Mouse (Mus musculus): ENCODE results near the gene Rock2.
A peak's percentile ranks its signal among the peaks of the same experiment; 100 is the strongest.
"Not testable (repeated sequence)": the region's sequence is repeated elsewhere in the genome, so short reads cannot be mapped to it uniquely, and the experiment has no call there.

The Rock2 gene

GRCm38 (mm10) chr12:16999739-17000497 lies 105.2 kb downstream of the Rock2 start, which contains the start of gene Pqlc3:
Gene Pqlc3, minus strand, starts transcription at chr12:17000408.
- DNase-seq (ENCODE audit: low spot score in 2 of 2), result peak; percentile 86 to 88

DNA sequence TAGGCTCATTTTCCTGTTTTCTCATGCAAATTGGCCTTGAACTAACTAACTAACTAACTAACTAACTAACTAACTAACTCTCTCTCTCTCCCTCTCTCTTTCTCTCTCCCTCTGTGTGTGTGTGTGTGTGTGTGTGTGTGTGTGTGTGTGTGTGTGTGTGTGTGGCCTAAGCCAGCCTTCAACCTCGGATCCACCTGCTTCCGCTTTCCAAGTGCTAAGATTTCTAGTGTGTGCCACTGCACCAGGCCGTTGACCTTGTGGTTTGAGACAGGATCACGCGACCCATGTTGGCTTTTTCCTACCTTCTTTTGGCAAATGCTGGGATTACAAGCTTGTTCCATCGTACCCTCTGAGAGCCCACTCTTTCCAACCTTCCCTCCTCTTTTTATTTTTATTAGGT lies 105.9 kb downstream of the Rock2 start:
- no peak for DNase-seq (ENCODE audit: low spot score in 2 of 2)

DNA sequence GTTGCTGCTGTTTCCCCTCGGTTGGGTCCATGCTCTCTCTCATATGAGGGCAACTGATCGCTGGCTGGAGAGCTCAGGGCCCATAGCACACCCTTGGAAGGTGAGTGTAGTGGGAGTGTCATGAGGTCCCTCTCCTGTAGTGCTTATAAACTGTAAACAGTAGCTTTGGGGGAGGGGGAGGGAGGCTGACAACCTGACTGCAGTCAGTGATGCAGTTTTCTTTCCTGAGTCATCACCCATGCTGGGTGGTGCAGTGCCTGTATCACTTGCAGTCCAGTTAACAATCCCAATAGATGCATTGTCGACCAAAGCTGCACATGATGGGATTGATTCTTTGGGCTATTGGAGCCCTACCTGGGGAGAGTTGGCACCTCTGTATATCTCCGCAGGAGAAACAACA lies 106.5 kb downstream of the Rock2 start:
- no peak for DNase-seq (ENCODE audit: low spot score in 2 of 2)

GRCm38 (mm10) chr12:17009466-17009865 lies 114.8 kb downstream of the Rock2 start:
- no peak for DNase-seq (ENCODE audit: low spot score in 2 of 2)

DNA sequence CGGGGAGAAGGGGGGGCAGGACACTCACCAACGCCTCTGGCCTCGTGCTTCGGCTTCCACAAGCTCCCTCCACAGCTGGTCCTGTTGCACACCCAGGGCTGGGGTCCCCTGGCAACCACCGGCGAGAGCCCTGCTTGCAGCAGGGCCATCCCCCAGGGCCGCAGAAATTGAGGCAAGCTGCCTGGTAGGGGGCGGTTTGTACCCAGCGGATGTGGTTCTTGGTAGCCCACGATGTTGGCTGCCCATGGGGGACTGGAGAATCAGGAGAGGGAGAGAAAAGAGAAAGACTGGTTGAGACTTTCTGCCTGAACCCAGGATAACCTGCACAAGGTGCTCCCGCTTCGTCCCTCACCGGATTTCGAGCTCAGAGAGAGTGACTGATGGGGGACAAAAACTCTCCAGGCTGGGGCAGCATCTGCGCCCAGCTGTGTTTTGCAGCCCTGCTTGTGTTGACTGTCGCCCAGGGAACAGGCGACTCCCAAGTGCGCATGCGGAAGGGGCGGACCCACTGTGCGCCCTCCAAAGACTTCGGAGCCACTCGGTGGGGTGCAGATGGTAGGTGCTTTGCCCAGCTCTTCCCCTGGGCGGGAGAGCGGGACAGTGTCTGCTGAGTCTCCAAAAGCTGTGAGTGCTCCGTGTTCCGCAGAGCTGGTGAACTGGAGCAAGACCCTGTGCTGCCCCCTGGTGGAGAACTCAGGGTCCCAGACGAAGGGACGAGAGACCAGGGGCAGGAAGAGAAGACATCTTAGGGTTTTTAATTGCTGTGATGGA lies 116.6 kb downstream of the Rock2 start, which contains the start of gene 2410004P03Rik:
Gene 2410004P03Rik (minus strand): TSS at position 628 of the 771 bp plus-strand sequence.
- peak; percentile 70 to 86 for DNase-seq (ENCODE audit: low spot score in 2 of 2)

DNA sequence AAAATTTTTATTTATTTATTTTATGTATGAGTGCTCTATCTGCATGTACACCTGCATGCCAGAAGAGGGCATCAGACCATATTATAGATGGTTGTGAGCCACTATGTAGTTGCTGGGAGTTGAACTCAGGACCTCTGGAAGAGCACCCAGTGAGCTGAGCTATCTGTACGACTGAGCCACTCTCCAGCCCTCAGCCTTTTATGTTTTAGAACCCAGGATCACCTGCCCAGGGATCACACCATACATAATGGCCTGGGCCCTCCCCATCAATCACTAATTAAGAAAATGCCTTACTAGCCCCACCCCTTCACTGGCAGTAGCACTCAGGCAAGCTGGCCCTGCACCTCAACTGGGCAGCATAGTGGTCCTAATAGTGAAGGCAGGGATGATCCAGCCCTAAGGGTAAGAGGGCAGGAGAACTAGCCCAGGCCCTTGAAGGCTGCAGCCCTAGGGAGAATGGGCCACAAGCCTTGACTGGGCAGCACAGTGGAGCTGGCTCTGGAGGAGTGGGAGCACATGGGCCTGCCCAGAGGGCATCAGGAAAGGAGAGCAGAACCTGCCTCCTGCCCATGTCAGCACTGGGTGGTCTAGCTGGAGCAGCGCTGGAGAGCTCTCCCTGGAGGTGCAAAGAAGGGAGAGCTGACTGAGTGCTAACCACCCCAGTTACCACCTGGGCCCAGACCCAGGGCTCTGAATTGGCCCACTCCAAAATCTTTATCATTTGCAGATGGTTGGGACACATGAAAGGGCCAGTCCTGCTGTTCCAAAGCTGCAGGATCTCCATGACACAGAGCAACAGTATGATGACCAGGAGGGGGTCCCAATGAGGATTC lies 117.6 kb downstream of the Rock2 start:
- DNase-seq (ENCODE audit: low spot score in 2 of 2), result no peak

GRCm38 (mm10) chr12:17015711-17016110 lies 121.0 kb downstream of the Rock2 start:
- DNase-seq (ENCODE audit: low spot score in 2 of 2), result no peak

DNA sequence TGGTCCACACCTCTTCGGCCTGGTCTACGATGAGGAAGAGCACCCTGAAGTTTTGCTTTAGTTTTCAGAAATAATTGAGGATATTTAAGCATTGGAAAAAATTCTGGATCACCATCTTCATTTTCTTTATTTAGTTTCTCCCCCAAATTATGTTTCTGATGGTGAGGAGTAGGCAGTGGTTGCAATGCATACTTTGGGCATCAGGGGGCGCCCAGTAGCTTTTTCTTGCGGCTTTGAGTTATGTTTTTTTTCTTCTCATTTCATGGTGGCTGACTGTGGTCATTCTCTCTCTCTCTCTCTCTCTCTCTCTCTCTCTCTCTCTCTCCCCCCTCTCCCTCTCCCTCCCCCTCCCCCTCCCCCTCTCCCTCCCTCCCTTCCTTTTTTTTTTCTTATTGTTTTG lies 123.8 kb downstream of the Rock2 start:
- DNase-seq (ENCODE audit: low spot score in 2 of 2), result no peak

GRCm38 (mm10) chr12:17021125-17021524 lies 126.4 kb downstream of the Rock2 start:
- DNase-seq (ENCODE audit: low spot score in 2 of 2), result not testable (repeated sequence)

GRCm38 (mm10) chr12:17022145-17022544 lies 127.5 kb downstream of the Rock2 start:
- DNase-seq (ENCODE audit: low spot score in 2 of 2), result no peak

GRCm38 (mm10) chr12:17024554-17025110 lies 129.9 kb downstream of the Rock2 start:
- no peak for DNase-seq (ENCODE audit: low spot score in 2 of 2)

DNA sequence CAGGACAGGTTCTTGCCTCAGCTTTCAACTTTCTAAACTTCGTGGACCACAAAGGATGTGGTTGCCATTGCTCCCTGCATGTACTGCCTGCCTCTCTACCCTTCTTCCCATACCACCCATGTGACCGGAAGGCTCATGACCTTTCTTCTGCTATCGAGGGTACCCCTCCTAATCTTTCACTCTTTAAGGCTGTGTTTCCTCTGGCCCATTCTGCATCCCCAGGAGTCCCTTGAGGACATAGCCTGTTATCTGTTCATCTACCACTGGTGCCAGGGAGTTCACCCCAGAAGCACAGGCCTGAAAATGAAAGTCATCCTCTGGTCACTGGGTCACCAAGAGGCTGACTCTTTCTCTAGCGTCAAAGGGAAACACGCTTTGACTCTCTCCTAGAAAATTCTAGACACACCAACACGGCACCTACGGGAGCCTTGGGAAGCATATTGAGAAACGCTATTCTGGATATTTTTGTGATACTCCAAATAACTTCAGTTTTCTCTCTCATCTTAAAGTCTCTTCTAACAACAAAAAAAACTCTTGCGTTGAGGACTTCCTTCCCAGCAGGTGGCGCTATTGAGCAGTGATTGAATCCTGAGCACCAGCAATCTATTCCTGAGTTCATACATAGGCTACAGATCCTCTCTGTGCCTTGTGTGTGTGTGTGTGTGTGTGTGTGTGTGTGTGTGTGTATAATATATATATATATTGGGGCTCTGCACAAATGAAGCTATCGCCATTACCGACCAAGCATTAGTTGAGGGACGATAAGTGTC lies 138.2 kb downstream of the Rock2 start:
- DNase-seq (ENCODE audit: low spot score in 2 of 2), result peak; percentile 38 to 81

DNA sequence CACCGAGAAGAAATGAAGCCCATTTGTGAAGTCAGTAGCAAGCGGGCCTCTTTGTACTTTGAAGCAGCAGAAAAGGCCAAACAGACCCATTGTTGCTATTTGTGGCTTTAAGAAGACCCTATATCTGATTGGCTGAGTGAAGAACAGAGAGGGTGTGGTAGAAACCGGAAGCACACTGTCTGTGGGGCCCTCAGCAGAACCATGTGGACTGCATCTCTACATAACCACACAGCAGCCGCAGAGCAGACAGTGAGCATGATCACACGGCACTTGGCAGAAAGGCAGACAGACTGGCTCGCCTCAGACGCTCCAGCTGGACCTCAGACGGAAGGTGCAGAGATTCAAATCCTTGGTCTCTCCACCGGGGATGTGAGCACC lies 138.8 kb downstream of the Rock2 start:
- no peak for DNase-seq (ENCODE audit: low spot score in 2 of 2)

GRCm38 (mm10) chr12:17034671-17035070 lies 140.0 kb downstream of the Rock2 start:
- DNase-seq (ENCODE audit: low spot score in 2 of 2), result no peak

- no peak for DNase-seq (ENCODE audit: low spot score in 2 of 2)
These were observed 140.4 kb downstream of the Rock2 start for GRCm38 (mm10) chr12:17035128-17035527.

GRCm38 (mm10) chr12:17036532-17036931 lies 141.8 kb downstream of the Rock2 start:
- DNase-seq (ENCODE audit: low spot score in 2 of 2), result no peak

DNA sequence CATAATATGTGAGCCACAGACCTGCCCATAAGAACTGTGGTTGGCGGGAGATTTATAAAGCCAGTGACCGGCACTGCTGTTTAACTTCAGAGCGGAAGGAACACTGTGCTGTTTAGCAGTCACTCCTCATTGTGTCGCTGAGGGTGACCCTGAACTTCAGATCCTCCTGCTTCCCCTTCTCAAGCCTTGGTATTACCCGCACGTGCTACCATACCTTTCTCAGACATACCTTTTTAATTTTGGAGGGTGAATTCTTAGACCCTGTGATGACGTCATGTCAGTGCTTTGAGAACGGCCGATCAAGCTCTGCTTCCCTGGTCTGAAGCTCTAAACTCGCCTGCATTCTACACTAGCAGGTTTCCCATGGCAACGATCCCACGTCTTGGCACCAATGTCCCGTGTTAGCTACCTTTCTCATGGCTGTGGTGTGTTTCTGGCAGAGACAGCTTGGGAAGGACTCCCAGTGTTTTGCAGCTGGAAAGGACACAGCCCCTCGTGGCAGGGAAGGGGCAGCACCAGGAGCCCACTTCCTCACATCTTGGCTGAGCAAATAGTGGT lies 142.4 kb downstream of the Rock2 start:
- DNase-seq (ENCODE audit: low spot score in 2 of 2), result no peak
